Mouse (Mus musculus) C2C12 (cell line): ENCODE data around the gene Tcp10c.
"Not testable (repeated sequence)": the region's sequence is repeated elsewhere in the genome, so short reads cannot be mapped to it uniquely, and the experiment has no call there.

ENCODE experiments used
- CTCF ChIP-seq: IDR thresholded peaks from one replicate; pipeline ENCODE4 v1.5.1; 2011; ENCODE audit not compliant: control insufficient read depth, insufficient read depth, insufficient read length
- MYOG ChIP-seq: IDR thresholded peaks from one replicate; pipeline ENCODE4 v1.6.1; 2011; ENCODE audit not compliant: control insufficient read depth, insufficient read length; ENCODE audit errors: extremely low read depth

- not testable (repeated sequence) for TF ChIP-seq CTCF, MYOG
Observed at GRCm38 (mm10) chr17:13368658-13369057, 14.3 kb downstream of the Tcp10c start.
